Mouse (Mus musculus): ENCODE results near the gene Ncstn.

- no peak for TF ChIP-seq POLR2A (IDR thresholded peaks at IDR 0.05; ENCODE audit: low read depth, low read length)
- TF ChIP-seq CTCF (conservative IDR thresholded peaks at IDR 0.05; ENCODE audit: insufficient read depth, insufficient read length, low read depth, low read length) = no peak
Measured at GRCm38 (mm10) chr1:172061217-172061616, 21.4 kb downstream of the Ncstn start.
